Mouse (Mus musculus) ES-Bruce4 (cell line): Measurements from ENCODE around the gene Gpr171. TPM values are rescaled to one million over a fixed set of nuclear protein-coding genes. Genes with fewer than 3 reads are reported as not detected.

ENCODE experiments used
- H3K27ac ChIP-seq: 2 replicates; pipeline ENCODE4 v1.5.1; 2012; ENCODE audit warnings: low read length, inconsistent platforms; ENCODE audit not compliant: insufficient read depth
- H3K27me3 ChIP-seq: 2 replicates; pipeline ENCODE4 v1.6.1; 2012; ENCODE audit warnings: mild to moderate bottlenecking, low read length, inconsistent platforms; ENCODE audit not compliant: control insufficient read depth, poor library complexity, insufficient read depth, severe bottlenecking
- H3K36me3 ChIP-seq: 2 replicates; pipeline ENCODE4 v1.6.1; 2012; ENCODE audit warnings: inconsistent platforms, mild to moderate bottlenecking, low read length, moderate library complexity; ENCODE audit not compliant: control insufficient read depth, poor library complexity, insufficient read depth, severe bottlenecking
- H3K4me1 ChIP-seq: one replicate; pipeline ENCODE4 v1.8.1; 2011; ENCODE audit warnings: low read length; ENCODE audit not compliant: control insufficient read depth, insufficient read depth
- H3K4me3 ChIP-seq: 2 replicates; pipeline ENCODE4 v1.5.1; 2011; ENCODE audit warnings: low read depth, mild to moderate bottlenecking, low read length
- H3K9ac ChIP-seq: 2 replicates; pipeline ENCODE4 v1.6.1; 2012; ENCODE audit warnings: low read depth, mild to moderate bottlenecking, inconsistent platforms; ENCODE audit not compliant: poor library complexity, severe bottlenecking
- H3K9me3 ChIP-seq: replicated peaks from 2 replicates; pipeline ENCODE4 v1.6.1; 2012; ENCODE audit warnings: mild to moderate bottlenecking, low read length, inconsistent platforms; ENCODE audit not compliant: control insufficient read depth, poor library complexity, insufficient read depth, severe bottlenecking
- CTCF ChIP-seq: IDR thresholded peaks from one replicate; pipeline ENCODE4 v1.8.1; 2011; ENCODE audit warnings: low read depth, low read length
- EP300 ChIP-seq: IDR thresholded peaks from 2 replicates; pipeline ENCODE4 v1.6.1; 2011; ENCODE audit warnings: low read depth, low read length; ENCODE audit not compliant: insufficient read depth
- POLR2A ChIP-seq: IDR thresholded peaks from one replicate; pipeline ENCODE4 v1.8.1; 2011; ENCODE audit warnings: low read length; ENCODE audit not compliant: insufficient read depth
- polyA plus RNA-seq: library from polyadenylated mRNA; stranded (reverse); fragments of >200 nt; gene quantifications from 2 replicates; pipeline ENCODE4 v1.2.4, GENCODE M21; 2011; ENCODE audit warnings: low read depth; ENCODE audit not compliant: missing spikeins, insufficient read depth, insufficient read length

The Gpr171 gene
- polyA plus RNA-seq, 1 experiment = not detected

- Histone ChIP-seq H3K36me3 (no peaks in the 10 kb centered on the region), H3K27me3 (no peaks in the 10 kb centered on the region), H3K9me3 (no peaks in the 10 kb centered on the region), H3K9ac (no peak overlapping the region), H3K27ac (no peak overlapping the region), H3K4me3 (no peak overlapping the region), H3K4me1 (no peaks in the 10 kb centered on the region)
- TF ChIP-seq CTCF (no peak), EP300 (no peak), POLR2A (no peak)
Observed at GRCm38 (mm10) chr3:59054834-59055535, 46.6 kb downstream of the Gpr171 start.

Other genes with a start within 250 kb of the Gpr171 start
- not detected in 2 replicates for gene Clrn1, start 216.5 kb downstream of the Gpr171 start, polyA plus RNA-seq
- gene Med12l, start 96.0 kb downstream of the Gpr171 start, polyA plus RNA-seq = 10.3 and 11.7 TPM in 2 replicates
- 0.70 and 0.81 TPM in 2 replicates for gene P2ry14, start 51.8 kb upstream of the Gpr171 start, polyA plus RNA-seq
- not detected in 2 replicates for gene Gpr87, start 93.3 kb upstream of the Gpr171 start, polyA plus RNA-seq
- gene P2ry13, start 109.1 kb upstream of the Gpr171 start, polyA plus RNA-seq = not detected in 2 replicates
- not detected in 2 replicates for gene P2ry12, start 161.1 kb upstream of the Gpr171 start, polyA plus RNA-seq
- gene Igsf10, start 242.6 kb upstream of the Gpr171 start, polyA plus RNA-seq = 3.2 and 3.8 TPM in 2 replicates